Mouse (Mus musculus): Measurements from ENCODE around the gene Ado.

GRCm38 (mm10) chr10:67548877-67549731 lies at the start of gene Ado:
- TF ChIP-seq POLR2A (IDR thresholded peaks at IDR 0.05; ENCODE audit: borderline replicate concordance, control insufficient read depth, low read depth, low read length) (peak; percentile 57; the same call in 1 of the 2 replicates), CTCF (IDR thresholded peaks at IDR 0.05; ENCODE audit: control insufficient read depth, insufficient read depth, low read length) (peak; percentile 26; the same call in 1 of the 2 replicates)

Data from bone marrow, adult 2 months (tissue).